Mouse (Mus musculus) kidney, embryonic 14.5 days (tissue): ENCODE data around the gene Phf11b. TPM values are rescaled to one million over a fixed set of nuclear protein-coding genes. Genes with fewer than 3 reads are reported as not detected.
"Not testable (repeated sequence)": the region's sequence is repeated elsewhere in the genome, so short reads cannot be mapped to it uniquely, and the experiment has no call there.

ENCODE experiments used
- ATAC-seq: fragments of 200-750 bp; cut with Nextera tagmentation; 2 replicates; pipeline ENCODE4 v1.8.0; 2017; ENCODE audit warnings: moderate number of reproducible peaks, mild to moderate bottlenecking, moderate TSS enrichment, moderate library complexity; ENCODE audit not compliant: low FRiP score, low TSS enrichment
- H3K27ac ChIP-seq: fragments of 300-500 bp; sonication (generic); 2 replicates; pipeline ENCODE4 v1.5.1; 2014; ENCODE audit warnings: low read depth, mild to moderate bottlenecking, low read length, moderate library complexity, mixed read lengths
- H3K27me3 ChIP-seq: fragments of 300-500 bp; sonication (generic); 2 replicates; pipeline ENCODE4 v1.6.1; 2014; ENCODE audit warnings: mild to moderate bottlenecking, low read length; ENCODE audit not compliant: control insufficient read depth, insufficient read depth
- H3K36me3 ChIP-seq: fragments of 300-500 bp; sonication (generic); 2 replicates; pipeline ENCODE4 v1.6.1; 2014; ENCODE audit warnings: low read length, mixed read lengths; ENCODE audit not compliant: control insufficient read depth, insufficient read depth
- H3K4me1 ChIP-seq: fragments of 300-500 bp; sonication (generic); 2 replicates; pipeline ENCODE4 v1.6.1; 2014; ENCODE audit warnings: low read length, mixed read lengths; ENCODE audit not compliant: control insufficient read depth, insufficient read depth
- H3K4me2 ChIP-seq: fragments of 300-500 bp; sonication (generic); replicated peaks from 2 replicates; pipeline ENCODE4 v1.6.1; 2014; ENCODE audit warnings: low read depth, mild to moderate bottlenecking, low read length
- H3K4me3 ChIP-seq: fragments of 300-500 bp; sonication (generic); 2 replicates; pipeline ENCODE4 v1.5.1; 2014; ENCODE audit warnings: mild to moderate bottlenecking, low read length
- H3K9ac ChIP-seq: fragments of 300-500 bp; sonication (generic); 2 replicates; pipeline ENCODE4 v1.6.1; 2014; ENCODE audit warnings: low read depth, mild to moderate bottlenecking, low read length, moderate library complexity
- H3K9me3 ChIP-seq: fragments of 300-500 bp; sonication (generic); 2 replicates; pipeline ENCODE4 v1.6.1; 2016; ENCODE audit warnings: low read length; ENCODE audit not compliant: control insufficient read depth
- WGBS: fragments of 180-500 bp; shearing (Covaris S2); extraction: QIAGEN DNeasy Blood & Tissue Kit; methylation state at CpG from one replicate; pipeline ENCODE4 v1.1.7; 2014; 5-methylcytosine and 5-hydroxymethylcytosine counted together
- polyA plus RNA-seq: library from polyadenylated mRNA; unstranded; fragments of >200 nt; fragmentation: Nextera tagmentation; extraction: Ambion mirVana; gene quantifications from 2 replicates; pipeline ENCODE4 v1.2.1, GENCODE M21; 2014

Gene Phf11b
- polyA plus RNA-seq: 0.71 and 0.79 TPM in 2 replicates

GRCm38 (mm10) chr14:59341189-59341588 lies at the start of gene Phf11b:
Gene Phf11b (minus strand): TSS chr14:59341351.
- 88% methylated on average over 1 of the region's 1 CpGs for WGBS
- H3K4me2 ChIP-seq, H3K27me3 ChIP-seq, H3K9me3 ChIP-seq, H3K4me3 ChIP-seq, ATAC-seq, H3K4me1 ChIP-seq, H3K36me3 ChIP-seq, H3K9ac ChIP-seq, H3K27ac ChIP-seq: not testable (repeated sequence)

GRCm38 (mm10) chr14:59390181-59390580 lies 49.0 kb upstream of the Phf11b start:
- H3K9ac ChIP-seq, H3K4me1 ChIP-seq, H3K27ac ChIP-seq, ATAC-seq, H3K4me3 ChIP-seq, H3K36me3 ChIP-seq, H3K9me3 ChIP-seq, H3K4me2 ChIP-seq, H3K27me3 ChIP-seq: not testable (repeated sequence)
- 57% methylated on average over 4 of the region's 4 CpGs for WGBS

GRCm38 (mm10) chr14:59389532-59389931 lies 48.4 kb upstream of the Phf11b start:
- no peaks in the 10 kb centered on the region for H3K36me3 ChIP-seq
- no peak overlapping the region for H3K4me2 ChIP-seq
- H3K27ac ChIP-seq: no peak overlapping the region
- H3K4me3 ChIP-seq: no peak overlapping the region
- 67% methylated on average over 1 of the region's 1 CpGs for WGBS
- no peak overlapping the region for H3K9ac ChIP-seq
- ATAC-seq: no peak
- no peaks in the 10 kb centered on the region for H3K9me3 ChIP-seq
- H3K27me3 ChIP-seq: no peaks in the 10 kb centered on the region
- H3K4me1 ChIP-seq: no peaks in the 10 kb centered on the region

GRCm38 (mm10) chr14:59370348-59371068 lies 29.4 kb upstream of the Phf11b start:
- Histone ChIP-seq H3K27ac (no peak overlapping the region), H3K4me2 (no peak overlapping the region), H3K9me3 (0 out of 2 replicates have a peak, but pooled peaks cover 2% of the 10 kb centered on the region), H3K36me3 (no peaks in the 10 kb centered on the region), H3K27me3 (no peaks in the 10 kb centered on the region), H3K9ac (no peak overlapping the region), H3K4me3 (no peak overlapping the region), H3K4me1 (no peaks in the 10 kb centered on the region)
- no peak for ATAC-seq
- WGBS: 91% methylated on average over 25 of the region's 25 CpGs

GRCm38 (mm10) chr14:59366386-59367105 lies 25.4 kb upstream of the Phf11b start:
- H3K4me1 ChIP-seq: no peaks in the 10 kb centered on the region
- no peaks in the 10 kb centered on the region for H3K27me3 ChIP-seq
- H3K36me3 ChIP-seq: no peaks in the 10 kb centered on the region
- H3K9ac ChIP-seq: no peak overlapping the region
- H3K4me2 ChIP-seq: no peak overlapping the region
- WGBS: 82% methylated on average over 8 of the region's 8 CpGs
- H3K4me3 ChIP-seq: no peak overlapping the region
- H3K27ac ChIP-seq: no peak overlapping the region
- no peak for ATAC-seq
- H3K9me3 ChIP-seq: 0 out of 2 replicates have a peak, but pooled peaks cover 2% of the 10 kb centered on the region

GRCm38 (mm10) chr14:59365244-59365644 lies 24.1 kb upstream of the Phf11b start, which contains the start of gene Phf11d:
Gene Phf11d (minus strand): TSS chr14:59365470.
- Histone ChIP-seq H3K27me3 (no peaks in the 10 kb centered on the region), H3K4me3 (no peak within 1 kb of the TSS), H3K36me3 (no peaks in the 10 kb centered on the region), H3K9ac (no peak within 1 kb of the TSS), H3K4me2 (no peak within 1 kb of the TSS), H3K4me1 (no peaks in the 10 kb centered on the region), H3K27ac (no peak within 1 kb of the TSS), H3K9me3 (no peaks in the 10 kb centered on the region)
- WGBS: 80% methylated on average over 6 of the region's 6 CpGs
- ATAC-seq: no peak

- Histone ChIP-seq H3K9ac (no peak overlapping the region), H3K4me1 (no peaks in the 10 kb centered on the region), H3K9me3 (no peaks in the 10 kb centered on the region), H3K27ac (no peak overlapping the region), H3K4me3 (no peak overlapping the region), H3K27me3 (no peaks in the 10 kb centered on the region), H3K4me2 (no peak overlapping the region), H3K36me3 (no peaks in the 10 kb centered on the region)
- no peak for ATAC-seq
- WGBS: 92% methylated on average over 1 of the region's 1 CpGs
Observed at GRCm38 (mm10) chr14:59339541-59339940, 1.6 kb downstream of the Phf11b start.

GRCm38 (mm10) chr14:59336056-59336455 lies 5.1 kb downstream of the Phf11b start:
- WGBS: 84% methylated on average over 3 of the region's 3 CpGs
- H3K4me3 ChIP-seq, ATAC-seq, H3K36me3 ChIP-seq, H3K9me3 ChIP-seq, H3K27ac ChIP-seq, H3K9ac ChIP-seq, H3K27me3 ChIP-seq, H3K4me2 ChIP-seq, H3K4me1 ChIP-seq: not testable (repeated sequence)

- not testable (repeated sequence) for ATAC-seq, H3K27me3 ChIP-seq, H3K9me3 ChIP-seq, H3K4me1 ChIP-seq, H3K4me2 ChIP-seq, H3K36me3 ChIP-seq, H3K4me3 ChIP-seq, H3K27ac ChIP-seq, H3K9ac ChIP-seq
- WGBS: 46% methylated on average over 3 of the region's 3 CpGs
Observed at GRCm38 (mm10) chr14:59330499-59330898, 10.7 kb downstream of the Phf11b start.
